Mouse (Mus musculus) lung, postnatal 0 days (tissue): ENCODE data around the gene Ccp110.

ENCODE experiments used
- CTCF ChIP-seq: IDR thresholded peaks from 2 replicates; pipeline ENCODE4 v1.5.1; 2016; ENCODE audit warnings: antibody characterized with exemption, mild to moderate bottlenecking
- EP300 ChIP-seq: IDR thresholded peaks from 2 replicates; pipeline ENCODE4 v1.6.1; 2016; ENCODE audit warnings: antibody characterized with exemption, mild to moderate bottlenecking, control low read depth

DNA sequence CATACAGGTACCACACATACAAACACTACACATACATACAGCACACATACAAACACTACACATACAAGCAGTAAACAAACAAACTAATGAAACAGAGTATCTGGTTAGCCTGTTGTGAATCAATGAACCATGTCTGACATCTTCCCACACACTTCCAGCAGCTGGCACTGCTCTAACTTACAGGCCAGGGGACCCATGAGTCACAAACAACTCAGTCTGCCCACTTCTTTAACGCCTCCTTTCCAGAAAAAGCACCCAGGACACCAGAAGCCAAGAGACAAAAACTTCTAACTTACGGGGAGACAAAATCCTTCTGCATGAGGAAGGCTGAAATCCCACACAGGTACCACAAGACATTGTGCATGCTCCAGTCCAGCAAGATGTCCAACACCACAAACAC is 21.1 kb upstream of the Ccp110 start:
- TF ChIP-seq CTCF (no peak), EP300 (no peak)
